Mouse (Mus musculus): Measurements from ENCODE around the gene Ldhd. TPM values are rescaled to one million over a fixed set of nuclear protein-coding genes. Genes with fewer than 3 reads are reported as not detected.

Gene Ldhd
- total RNA-seq, 4 experiments from 2014 or later, result 7.5 to 9.6 (median 9.0) TPM

GRCm38 (mm10) chr8:111628401-111628800, 1.8 kb downstream of the Ldhd start:
- DNase-seq (ENCODE audit: low spot score in 2 of 2), result no peak

GRCm38 (mm10) chr8:111627923-111628322, 2.3 kb downstream of the Ldhd start:
- no peak for DNase-seq (ENCODE audit: low spot score in 2 of 2)

GRCm38 (mm10) chr8:111626933-111627332, 3.2 kb downstream of the Ldhd start:
- DNase-seq (ENCODE audit: low spot score in 2 of 2), result peak in 1 of 2 experiments; percentile 10

- DNase-seq (ENCODE audit: low spot score in 2 of 2), result peak in 1 of 2 experiments; percentile 9
These were observed 3.7 kb downstream of the Ldhd start for GRCm38 (mm10) chr8:111626528-111626820.

GRCm38 (mm10) chr8:111625694-111626527, 4.3 kb downstream of the Ldhd start:
- peak in 1 of 2 experiments; percentile 65 for DNase-seq (ENCODE audit: low spot score in 2 of 2)

- DNase-seq (ENCODE audit: low spot score in 2 of 2), result no peak
These were observed 5.3 kb downstream of the Ldhd start for GRCm38 (mm10) chr8:111624853-111625221.

- DNase-seq (ENCODE audit: low spot score in 2 of 2), result peak in 1 of 2 experiments; percentile 54
These were observed 5.9 kb downstream of the Ldhd start for GRCm38 (mm10) chr8:111624081-111624852.

GRCm38 (mm10) chr8:111622553-111622952, 7.6 kb downstream of the Ldhd start:
- no peak for DNase-seq (ENCODE audit: low spot score in 2 of 2)

DNA sequence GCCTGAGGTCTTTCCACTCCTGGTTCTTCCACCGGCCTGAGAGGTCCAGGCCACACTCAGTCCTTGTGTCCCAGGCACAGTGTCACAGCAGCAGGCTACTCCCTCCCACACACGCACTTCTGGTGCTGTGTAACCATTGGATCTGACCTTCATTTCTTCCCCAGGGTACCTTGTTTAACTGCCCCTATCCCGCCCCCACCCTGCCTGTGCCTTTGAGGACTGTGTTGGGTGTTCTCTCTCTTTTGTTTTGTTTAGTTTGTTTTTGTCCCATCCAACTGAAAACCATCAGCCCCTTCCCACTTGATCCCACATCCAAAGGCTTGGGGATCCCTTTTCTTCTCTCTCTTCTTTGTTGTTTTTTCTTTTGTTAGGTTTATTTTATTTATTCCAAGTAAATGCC, 8.1 kb downstream of the Ldhd start:
- DNase-seq (ENCODE audit: low spot score in 2 of 2), result no peak

DNA sequence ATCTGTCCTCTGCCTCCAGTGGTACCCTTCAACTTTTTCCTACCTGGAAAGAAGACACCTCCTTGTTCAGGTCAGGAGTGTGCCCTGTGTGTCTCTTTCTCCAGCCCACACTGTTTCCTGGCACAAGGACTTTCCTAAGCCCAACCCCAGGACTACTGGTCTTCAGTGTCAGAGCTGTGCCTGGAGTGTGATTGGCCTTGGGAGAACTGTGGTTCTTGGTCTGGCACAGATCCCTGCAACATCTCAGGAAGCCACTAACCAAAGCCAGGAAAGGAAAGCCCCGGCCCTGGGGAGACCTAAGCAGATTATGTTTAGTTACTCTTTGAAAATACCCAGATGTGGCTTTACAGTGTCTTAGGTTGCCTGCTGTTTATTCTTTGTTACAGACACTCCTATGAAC, 10.2 kb downstream of the Ldhd start:
- DNase-seq (ENCODE audit: low spot score in 2 of 2), result no peak

- DNase-seq (ENCODE audit: low spot score in 2 of 2), result no peak
These were observed 11.9 kb downstream of the Ldhd start for GRCm38 (mm10) chr8:111618273-111618672.

DNA sequence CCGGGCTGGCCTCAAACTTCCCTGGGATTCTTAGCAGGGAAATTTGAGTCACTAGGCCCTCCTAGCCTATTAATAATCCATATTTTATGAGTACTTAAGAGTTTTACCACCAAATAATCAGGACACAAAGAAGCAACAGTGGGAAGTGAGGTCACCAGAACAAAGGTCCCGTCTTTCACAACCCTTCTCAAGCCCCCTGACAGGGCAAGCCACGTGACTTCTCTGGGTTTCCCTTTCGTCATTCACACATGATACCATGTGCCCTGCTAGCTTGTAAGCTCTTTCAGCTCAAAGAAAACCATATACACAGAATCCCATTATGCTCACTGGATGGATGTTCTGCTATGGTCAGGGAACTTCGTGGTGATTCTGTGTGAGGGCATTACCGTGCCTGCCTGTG, 12.4 kb downstream of the Ldhd start:
- no peak for DNase-seq (ENCODE audit: low spot score in 2 of 2)

- no peak for DNase-seq (ENCODE audit: low spot score in 2 of 2)
These were observed 15.1 kb downstream of the Ldhd start for GRCm38 (mm10) chr8:111614786-111615701.

GRCm38 (mm10) chr8:111613181-111613580, 17.0 kb downstream of the Ldhd start:
- DNase-seq (ENCODE audit: low spot score in 2 of 2), result no peak

GRCm38 (mm10) chr8:111607414-111607813, 22.8 kb downstream of the Ldhd start:
- DNase-seq (ENCODE audit: low spot score in 2 of 2), result no peak

DNA sequence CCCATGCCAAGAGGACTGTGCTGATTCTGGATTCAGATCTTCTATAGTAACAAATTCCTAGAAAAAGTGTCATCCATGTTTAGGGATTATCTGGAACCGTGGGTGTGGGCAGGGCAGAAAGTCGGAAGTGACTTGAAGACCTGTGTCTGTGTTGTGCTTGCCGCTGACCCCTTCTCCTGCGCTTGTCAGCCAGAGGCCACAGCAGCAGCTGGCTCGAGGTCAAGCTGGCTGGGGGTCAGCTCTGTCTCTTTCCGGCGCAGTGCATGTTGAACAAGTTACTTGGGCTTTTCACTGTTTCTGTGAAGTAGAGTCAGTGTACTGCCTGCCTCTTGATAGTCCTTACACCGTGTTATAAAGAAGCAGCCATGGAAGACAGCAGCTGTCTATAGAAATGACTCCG, 23.2 kb downstream of the Ldhd start:
- no peak for DNase-seq (ENCODE audit: low spot score in 2 of 2)

DNA sequence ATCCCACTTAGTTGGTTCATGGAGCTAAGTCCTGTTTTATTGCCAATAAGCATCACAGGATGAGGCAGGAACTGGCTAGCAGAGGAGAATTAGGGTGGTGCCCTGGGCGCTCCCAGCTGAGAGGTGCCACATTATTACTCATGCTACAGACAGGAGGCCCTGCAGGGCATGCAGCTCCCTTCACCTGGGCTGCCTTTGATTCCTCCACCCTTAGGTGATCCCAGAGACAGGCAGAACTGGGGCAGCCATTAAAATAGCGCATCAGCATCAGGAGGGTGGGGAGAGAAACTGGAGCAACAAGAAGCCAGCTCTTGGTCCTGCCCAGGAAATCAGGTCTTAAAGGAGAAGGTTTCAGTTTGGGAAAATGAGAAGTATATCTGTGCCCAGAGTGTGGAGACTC, 25.2 kb downstream of the Ldhd start:
- no peak for DNase-seq (ENCODE audit: low spot score in 2 of 2)

GRCm38 (mm10) chr8:111602050-111602449, 28.1 kb downstream of the Ldhd start:
- peak in 1 of 2 experiments; percentile 54 for DNase-seq (ENCODE audit: low spot score in 2 of 2)

DNA sequence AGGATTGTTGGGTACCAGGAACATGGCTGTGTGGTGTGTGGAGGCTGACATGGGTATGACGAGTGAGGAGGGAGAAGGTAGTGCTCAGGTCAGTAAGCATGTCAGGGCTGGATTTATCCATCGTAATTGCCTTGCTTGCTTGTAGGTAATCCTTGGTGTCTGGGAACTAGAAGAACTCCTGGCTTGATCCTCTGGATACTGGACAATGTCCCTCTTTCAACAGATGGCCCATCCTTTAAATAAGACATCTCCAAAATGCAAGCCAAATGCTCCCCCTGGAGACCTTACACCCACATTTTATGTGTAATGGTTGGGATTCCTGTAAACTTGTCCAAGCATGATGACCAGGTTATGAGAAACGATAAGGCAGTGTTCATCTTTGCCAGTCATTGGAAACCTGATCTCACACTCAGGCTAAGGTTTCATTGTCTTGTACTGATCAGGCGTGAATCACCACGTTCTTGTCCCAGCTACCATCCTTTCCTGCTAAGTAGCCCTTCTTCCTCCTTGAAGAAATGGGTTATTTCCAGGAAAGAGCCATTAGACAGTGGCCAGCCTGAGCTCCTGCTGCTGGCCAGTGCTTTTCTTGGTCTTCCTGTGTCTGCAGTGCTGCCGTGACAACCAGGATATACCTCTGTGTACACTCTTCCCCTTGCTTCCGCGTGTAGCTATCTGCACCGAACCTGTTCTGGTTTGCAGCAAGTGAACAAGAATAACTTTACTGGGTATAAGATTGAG, 30.3 kb downstream of the Ldhd start:
- no peak for DNase-seq (ENCODE audit: low spot score in 2 of 2)

DNA sequence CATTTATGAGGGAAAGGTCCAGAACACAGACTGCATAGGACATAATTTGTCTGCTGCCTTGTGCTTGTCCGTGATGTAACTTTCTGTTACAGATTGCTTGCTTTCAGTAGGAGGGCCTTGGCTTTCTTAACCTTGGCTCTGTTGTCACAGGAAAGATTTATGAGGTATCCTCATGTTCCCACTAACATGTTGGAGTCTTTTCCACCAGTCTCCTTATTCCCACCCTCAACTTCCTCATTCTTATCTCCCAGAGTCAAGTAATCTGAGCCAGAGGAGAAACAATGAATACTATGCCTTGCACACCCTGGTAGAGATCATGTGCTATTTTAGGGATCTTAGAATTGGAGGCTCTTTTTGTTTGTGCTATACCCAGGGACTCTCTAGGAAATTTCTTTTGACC, 32.9 kb downstream of the Ldhd start:
- no peak for DNase-seq (ENCODE audit: low spot score in 2 of 2)

DNA sequence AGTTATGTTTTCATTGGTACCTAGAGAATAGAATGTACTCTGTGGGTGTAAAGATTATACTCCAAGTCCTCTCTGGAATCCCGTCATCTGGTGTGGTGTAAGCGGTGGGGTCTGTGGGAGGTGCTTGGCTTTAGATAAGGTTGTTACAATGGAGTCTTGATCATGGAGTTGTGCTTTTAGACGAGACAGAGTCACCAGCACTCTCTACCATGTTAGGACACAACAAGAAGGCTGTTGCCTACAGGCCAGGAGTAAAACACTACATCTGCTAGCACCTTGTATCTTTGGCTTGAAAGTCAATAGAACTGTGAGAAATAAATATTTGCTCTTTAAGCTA, 33.7 kb downstream of the Ldhd start:
- no peak for DNase-seq (ENCODE audit: low spot score in 2 of 2)

All from layer of hippocampus, adult 8-10 months (tissue).